Mouse (Mus musculus): ENCODE results near the gene Rspo1. TPM values are rescaled to one million over a fixed set of nuclear protein-coding genes. Genes with fewer than 3 reads are reported as not detected.
A peak's percentile ranks its signal among the peaks of the same experiment; 100 is the strongest.

Gene Rspo1
- total RNA-seq, 2 experiments from 2014 or later = 14.2 to 16.7 TPM

DNA sequence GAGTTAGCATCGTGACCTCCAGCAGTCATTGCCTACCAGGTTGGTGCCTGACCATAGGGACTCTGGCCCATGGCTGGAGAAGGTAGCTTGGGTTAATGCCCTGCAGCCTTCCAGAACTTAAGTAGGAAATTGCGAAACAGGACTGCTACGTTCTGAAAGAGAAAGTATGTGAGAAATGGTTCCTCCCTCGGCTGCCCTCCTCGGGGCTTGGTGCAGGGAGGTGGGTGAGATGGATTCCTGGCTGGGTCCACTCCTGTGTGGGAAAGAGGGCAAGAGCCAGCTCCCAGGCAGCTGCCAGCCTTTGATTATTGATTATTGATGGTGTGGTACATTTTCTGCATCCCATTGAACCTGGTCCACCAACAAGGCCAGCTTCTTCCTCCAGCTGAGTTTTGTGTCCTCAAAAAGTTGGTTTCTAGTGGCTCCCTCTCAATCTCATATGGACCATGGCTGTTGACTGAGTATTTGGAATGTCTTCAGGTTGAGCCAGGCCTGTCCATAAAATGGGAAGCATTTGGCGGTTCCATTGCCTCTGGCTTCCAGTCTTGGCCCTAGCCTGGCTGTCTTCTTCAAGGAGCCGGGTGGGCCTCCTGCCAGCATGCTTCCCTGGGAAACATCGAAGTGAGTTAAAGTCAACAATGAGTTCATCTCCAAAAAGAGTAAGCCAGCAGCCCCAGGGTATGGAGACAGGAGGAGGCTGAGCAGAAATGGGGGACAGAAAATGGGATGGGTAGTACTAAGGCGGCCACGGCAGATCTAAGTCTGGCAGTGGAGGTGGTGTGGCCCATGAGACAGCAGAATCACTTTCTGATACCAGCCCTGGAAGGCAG is 29.8 kb downstream of the Rspo1 start, which contains the start of gene Gnl2:
Gnl2 (plus strand) TSS at position 780 of the 830 bp plus-strand sequence.
- intact Hi-C loops (cut with DNase I) = no loop called here

GRCm38 (mm10) chr4:125017431-125017830 is 31.2 kb downstream of the Rspo1 start:
- intact Hi-C loops (cut with DNase I) = no loop called here
- no peak for DNase-seq (ENCODE audit: low spot score in 2 of 2)

More for the DNA sequence above, 29.8 kb downstream of the Rspo1 start, which contains the start of gene Gnl2:
- DNase-seq (ENCODE audit: low spot score in 2 of 2) = no peak

DNA sequence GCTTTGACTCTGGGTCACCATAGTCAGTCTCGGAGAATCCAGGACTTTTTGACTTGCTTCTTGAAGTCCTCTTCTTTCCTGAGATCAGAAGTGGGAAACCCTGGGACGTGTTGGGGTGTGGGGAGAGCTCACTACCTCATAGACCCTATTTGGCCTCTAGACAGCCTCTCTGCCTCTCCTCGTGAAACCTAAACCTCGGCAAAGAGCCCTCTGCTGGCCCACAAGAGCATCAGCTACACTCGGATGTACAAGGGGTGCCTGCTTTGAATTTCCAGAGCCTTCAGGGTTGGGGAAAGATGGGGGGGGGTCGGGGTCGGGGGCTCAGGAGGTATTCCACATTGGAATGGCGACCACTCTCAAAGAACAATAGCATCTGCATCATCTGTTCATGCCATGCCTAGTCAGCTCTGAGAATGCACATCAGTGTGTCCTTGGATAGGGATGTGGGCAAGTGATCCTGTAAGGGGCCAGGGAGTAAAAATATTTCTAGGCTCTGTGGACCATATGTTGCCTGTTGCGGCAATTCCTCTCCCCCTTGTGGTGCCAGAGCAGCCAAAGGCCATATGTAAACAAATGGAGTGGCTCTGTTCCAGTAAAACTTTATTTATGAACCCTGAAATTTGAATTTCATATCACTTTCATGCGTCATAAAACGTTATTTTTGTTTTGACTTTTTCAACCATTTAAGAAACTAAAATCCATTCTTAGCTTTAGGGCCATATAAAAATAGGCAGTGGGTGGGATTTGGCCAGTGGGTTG is 34.7 kb downstream of the Rspo1 start:
- peak in 1 of 2 experiments; percentile 21 for DNase-seq (ENCODE audit: low spot score in 2 of 2)
- intact Hi-C loops (cut with DNase I) = no loop called here

DNA sequence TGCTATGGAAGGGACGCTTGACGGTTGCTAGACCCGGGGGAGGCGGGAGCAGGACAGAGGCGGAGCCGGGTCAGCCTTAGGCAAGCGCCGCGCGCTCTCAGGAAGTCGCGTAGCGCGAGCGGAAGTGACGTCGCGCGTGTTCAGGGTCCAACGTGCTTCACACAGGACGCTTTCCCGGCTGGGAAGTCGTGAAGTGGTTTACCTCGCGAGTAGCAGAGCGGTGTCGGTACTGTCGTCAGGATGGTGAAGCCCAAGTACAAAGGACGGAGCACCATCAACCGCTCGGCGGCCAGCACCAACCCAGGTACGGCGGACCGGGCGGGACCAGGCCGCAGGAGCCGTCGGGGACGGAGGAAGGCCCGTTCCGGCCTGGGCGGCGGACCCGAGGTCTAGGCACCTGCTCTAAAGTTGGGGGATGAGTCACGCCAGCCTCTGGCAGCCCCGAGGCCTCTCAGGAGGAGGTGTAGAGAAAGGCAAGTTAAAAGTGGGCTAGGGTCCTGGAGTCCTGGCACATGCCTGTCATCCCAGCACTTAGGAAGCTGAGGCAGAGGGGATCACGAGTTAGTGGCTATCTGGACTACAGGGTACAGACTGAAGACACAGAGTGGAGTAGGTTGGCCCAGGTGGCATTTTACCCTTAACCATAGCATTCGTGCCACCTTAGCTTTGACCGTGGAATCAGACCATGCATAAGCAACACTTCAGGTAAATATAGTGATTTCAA is 43.8 kb downstream of the Rspo1 start:
- peak; percentile 90 to 91 for DNase-seq (ENCODE audit: low spot score in 2 of 2)
- intact Hi-C loops (cut with DNase I) = loop anchor here (5.0 kb wide), 1 partner anchor 88 kb away; no protein-coding TSS in a partner anchor

GRCm38 (mm10) chr4:125034341-125034740 is 48.1 kb downstream of the Rspo1 start:
- intact Hi-C loops (cut with DNase I) = loop anchor here (5.0 kb wide), 1 partner anchor 92 kb away; no protein-coding TSS in a partner anchor
- DNase-seq (ENCODE audit: low spot score in 2 of 2) = no peak

DNA sequence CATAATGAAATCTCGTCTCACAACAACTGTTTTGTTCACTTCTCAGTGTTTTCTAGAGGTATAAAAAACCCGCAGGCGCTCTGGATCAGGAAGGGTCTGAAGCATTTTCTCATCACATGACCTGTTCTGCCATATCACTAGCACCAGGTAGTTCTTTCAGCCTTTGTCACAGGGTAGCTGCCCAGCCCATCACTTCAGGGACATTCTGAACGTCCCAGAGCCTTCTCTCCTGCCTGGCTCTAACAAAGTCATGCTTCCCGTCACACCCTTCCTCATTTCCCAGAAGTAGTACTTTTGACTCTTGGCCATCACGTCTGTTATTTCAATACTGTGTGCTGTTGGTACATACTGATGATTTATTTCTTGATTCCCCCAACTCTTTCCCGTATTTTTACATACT is 58.2 kb downstream of the Rspo1 start:
- intact Hi-C loops (cut with DNase I) = no loop called here
- no peak for DNase-seq (ENCODE audit: low spot score in 2 of 2)

DNA sequence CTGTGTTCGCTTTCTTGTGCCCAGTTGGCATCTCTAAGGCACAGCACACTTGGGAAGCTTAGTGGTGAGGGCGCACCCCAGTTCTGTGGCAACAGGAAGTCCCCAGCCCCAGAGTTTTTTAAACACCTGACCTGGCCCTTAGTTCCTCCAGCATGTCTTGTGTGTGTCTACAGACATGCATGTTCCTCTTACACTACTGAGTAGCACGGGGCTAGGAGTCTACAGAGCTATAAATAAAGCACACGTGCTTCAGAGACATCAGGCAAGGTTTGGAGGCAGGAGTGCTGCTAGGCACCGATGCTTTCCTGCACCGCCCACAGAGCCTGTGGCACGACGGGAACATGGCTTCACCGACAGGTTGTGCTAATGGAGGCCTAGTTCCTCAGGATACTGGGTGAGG is 69.2 kb downstream of the Rspo1 start:
- intact Hi-C loops (cut with DNase I) = no loop called here
- DNase-seq (ENCODE audit: low spot score in 2 of 2) = peak in 1 of 2 experiments; percentile 6

DNA sequence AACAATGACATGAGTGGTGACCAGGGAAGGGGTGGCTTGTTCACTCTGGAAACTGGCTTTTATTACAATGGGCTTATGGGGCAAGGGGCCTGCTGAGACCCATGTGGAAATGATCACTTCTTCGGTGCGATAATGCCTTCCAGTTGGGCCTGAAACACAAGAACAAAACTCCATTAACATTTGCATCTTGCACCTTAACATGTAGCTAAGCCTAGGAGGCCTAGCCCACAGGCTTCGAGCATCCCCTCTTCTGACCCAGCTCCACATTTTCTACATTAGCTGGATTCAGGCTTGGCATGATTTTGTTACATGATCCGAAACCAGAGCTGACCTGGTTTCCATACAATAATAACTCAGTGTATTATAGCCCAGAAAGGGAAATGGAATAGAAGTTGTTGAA is 70.2 kb downstream of the Rspo1 start:
- intact Hi-C loops (cut with DNase I) = no loop called here
- DNase-seq (ENCODE audit: low spot score in 2 of 2) = no peak

DNA sequence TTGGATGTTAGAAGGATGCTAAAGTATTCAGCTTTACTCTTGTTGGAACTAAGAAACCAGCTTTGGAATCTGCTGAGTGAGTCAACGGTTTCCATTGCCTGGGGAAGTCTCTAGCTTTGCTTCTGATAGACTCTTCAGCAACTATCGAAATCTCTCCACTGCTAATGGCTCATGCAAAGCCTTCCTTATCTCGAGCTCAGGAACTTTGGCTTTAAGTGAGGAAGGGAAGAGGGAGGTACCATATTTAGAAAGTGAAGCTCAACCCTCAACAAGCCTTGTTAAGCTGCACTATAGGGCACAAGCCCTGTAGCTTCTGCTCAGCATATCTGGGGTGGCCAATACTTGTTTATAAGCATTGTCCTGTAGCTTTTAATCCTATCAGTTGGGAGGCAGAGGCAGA is 71.0 kb downstream of the Rspo1 start:
- DNase-seq (ENCODE audit: low spot score in 2 of 2) = no peak
- intact Hi-C loops (cut with DNase I) = no loop called here

DNA sequence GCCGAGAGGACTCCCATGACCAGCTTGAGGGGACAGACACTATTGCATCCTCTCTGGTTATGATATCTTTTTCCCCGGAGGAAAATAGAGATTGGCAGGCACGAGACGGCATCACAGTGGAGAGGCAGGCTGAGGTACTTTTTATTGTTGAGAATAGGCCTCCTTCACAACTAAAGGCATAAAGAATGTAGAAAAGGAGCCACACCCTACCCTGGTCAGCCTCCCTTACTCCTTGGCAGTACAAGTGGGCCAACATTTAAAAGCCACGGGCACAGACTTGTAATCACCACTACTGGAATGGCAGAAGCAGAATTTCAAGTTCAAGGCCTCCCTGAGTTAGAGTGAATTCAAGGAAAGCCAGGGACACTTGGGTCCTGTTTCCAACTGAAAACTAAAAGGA is 71.8 kb downstream of the Rspo1 start:
- no peak for DNase-seq (ENCODE audit: low spot score in 2 of 2)
- intact Hi-C loops (cut with DNase I) = no loop called here

Other genes with a start within 250 kb of the Rspo1 start
- 10 to 100 TPM; 35.8 to 49.7 TPM for gene Inpp5b, start 244.6 kb upstream of the Rspo1 start, total RNA-seq (2021)
- gene Mtf1, start 184.3 kb upstream of the Rspo1 start, total RNA-seq (2021) = 10 to 100 TPM; 20.8 to 28.1 TPM
- 10 to 100 TPM; 31.4 to 35.2 TPM for gene Yrdc, start 135.8 kb upstream of the Rspo1 start, total RNA-seq (2021)
- gene 1110065P20Rik, start 135.2 kb upstream of the Rspo1 start, total RNA-seq (2021) = 10 to 100 TPM; 75.1 to 84.6 TPM
- gene Maneal, start 124.3 kb upstream of the Rspo1 start, total RNA-seq (2021) = 10 to 100 TPM; 48.4 to 58.0 TPM
- gene Epha10, start 105.5 kb upstream of the Rspo1 start, total RNA-seq (2021) = 10 to 100 TPM; 40.4 to 67.2 TPM
- 10 to 100 TPM; 17.6 to 20.8 TPM for gene 9930104L06Rik, start 49.4 kb upstream of the Rspo1 start, total RNA-seq (2021)
- gene Cdca8, start 47.1 kb upstream of the Rspo1 start, total RNA-seq (2021) = 1 to 10 TPM; 1.4 to 1.5 TPM
- gene Gnl2, start 30.2 kb downstream of the Rspo1 start, total RNA-seq (2021) = 10 to 100 TPM; 52.6 to 70.9 TPM
- under 1 TPM in 1 of 2 experiments, not detected in 1; 0.30 TPM for gene Dnali1, start 79.3 kb downstream of the Rspo1 start, total RNA-seq (2021)
- 10 to 100 TPM; 13.6 to 14.2 TPM for gene Snip1, start 80.2 kb downstream of the Rspo1 start, total RNA-seq (2021)
- 100 to 1,000 TPM; 123 to 140 TPM for gene Meaf6, start 98.7 kb downstream of the Rspo1 start, total RNA-seq (2021)
- gene Zc3h12a, start 141.4 kb downstream of the Rspo1 start, total RNA-seq (2021) = under 1 TPM; 0.54 to 0.70 TPM